Mouse (Mus musculus) right cerebral cortex, postnatal 4 days (tissue): ENCODE data around the gene Mme.

Experiments used
- DNase-seq: peaks from one replicate; pipeline ENCODE4 v3.0.0-alpha.2; 2022

Gene Mme

GRCm38 (mm10) chr3:63241099-63241587, at the start of gene Mme:
TSS of gene Mme (plus strand) at chr3:63241537.
- DNase-seq, result no peak

- DNase-seq, result peak; percentile 50
Measured at GRCm38 (mm10) chr3:63196565-63196964, 44.8 kb upstream of the Mme start.

- DNase-seq, result no peak
Measured at GRCm38 (mm10) chr3:63198026-63198425, 43.3 kb upstream of the Mme start.

GRCm38 (mm10) chr3:63221867-63222591, 19.3 kb upstream of the Mme start:
- DNase-seq, result no peak

- no peak for DNase-seq
Measured at GRCm38 (mm10) chr3:63223676-63224075, 17.7 kb upstream of the Mme start.

GRCm38 (mm10) chr3:63235957-63236356, 5.4 kb upstream of the Mme start:
- DNase-seq, result no peak

- no peak for DNase-seq
Measured at GRCm38 (mm10) chr3:63243721-63244120, 2.4 kb downstream of the Mme start.

- DNase-seq, result no peak
Measured at GRCm38 (mm10) chr3:63272091-63272490, 30.8 kb downstream of the Mme start.

GRCm38 (mm10) chr3:63294316-63294715, 53.0 kb downstream of the Mme start:
- no peak for DNase-seq

GRCm38 (mm10) chr3:63294791-63295190, 53.5 kb downstream of the Mme start:
- DNase-seq, result no peak

- DNase-seq, result peak; percentile 25
Measured at GRCm38 (mm10) chr3:63295237-63295636, 53.9 kb downstream of the Mme start.

GRCm38 (mm10) chr3:63295657-63296231, 54.4 kb downstream of the Mme start:
- DNase-seq, result peak; percentile 26

GRCm38 (mm10) chr3:63296411-63296810, 55.1 kb downstream of the Mme start:
- peak; percentile 6 for DNase-seq

- DNase-seq, result peak; percentile 74
Measured at GRCm38 (mm10) chr3:63297787-63298186, 56.5 kb downstream of the Mme start.

GRCm38 (mm10) chr3:63315211-63315760, 73.9 kb downstream of the Mme start:
- DNase-seq, result no peak

- no peak for DNase-seq
Measured at GRCm38 (mm10) chr3:63317496-63317895, 76.2 kb downstream of the Mme start.

GRCm38 (mm10) chr3:63325615-63326014, 84.3 kb downstream of the Mme start:
- no peak for DNase-seq

GRCm38 (mm10) chr3:63340110-63340509, 98.8 kb downstream of the Mme start:
- DNase-seq, result no peak

GRCm38 (mm10) chr3:63340546-63340945, 99.2 kb downstream of the Mme start:
- DNase-seq, result no peak

- no peak for DNase-seq
Measured at GRCm38 (mm10) chr3:63341481-63341880, 100.1 kb downstream of the Mme start.

- DNase-seq, result no peak
Measured at GRCm38 (mm10) chr3:63344998-63345397, 103.7 kb downstream of the Mme start.

GRCm38 (mm10) chr3:63348893-63349426, 107.6 kb downstream of the Mme start:
- DNase-seq, result no peak

- no peak for DNase-seq
Measured at GRCm38 (mm10) chr3:63350242-63350641, 108.9 kb downstream of the Mme start.

- no peak for DNase-seq
Measured at GRCm38 (mm10) chr3:63350704-63351103, 109.4 kb downstream of the Mme start.
